Mouse (Mus musculus): ENCODE measurements at regions not wholly inside any gene's neighbourhood (a gene's known extent, or its start where the extent isn't known, plus 50 kb on each side); places are given as distances from the start of the nearest gene placed in this dataset.

DNA sequence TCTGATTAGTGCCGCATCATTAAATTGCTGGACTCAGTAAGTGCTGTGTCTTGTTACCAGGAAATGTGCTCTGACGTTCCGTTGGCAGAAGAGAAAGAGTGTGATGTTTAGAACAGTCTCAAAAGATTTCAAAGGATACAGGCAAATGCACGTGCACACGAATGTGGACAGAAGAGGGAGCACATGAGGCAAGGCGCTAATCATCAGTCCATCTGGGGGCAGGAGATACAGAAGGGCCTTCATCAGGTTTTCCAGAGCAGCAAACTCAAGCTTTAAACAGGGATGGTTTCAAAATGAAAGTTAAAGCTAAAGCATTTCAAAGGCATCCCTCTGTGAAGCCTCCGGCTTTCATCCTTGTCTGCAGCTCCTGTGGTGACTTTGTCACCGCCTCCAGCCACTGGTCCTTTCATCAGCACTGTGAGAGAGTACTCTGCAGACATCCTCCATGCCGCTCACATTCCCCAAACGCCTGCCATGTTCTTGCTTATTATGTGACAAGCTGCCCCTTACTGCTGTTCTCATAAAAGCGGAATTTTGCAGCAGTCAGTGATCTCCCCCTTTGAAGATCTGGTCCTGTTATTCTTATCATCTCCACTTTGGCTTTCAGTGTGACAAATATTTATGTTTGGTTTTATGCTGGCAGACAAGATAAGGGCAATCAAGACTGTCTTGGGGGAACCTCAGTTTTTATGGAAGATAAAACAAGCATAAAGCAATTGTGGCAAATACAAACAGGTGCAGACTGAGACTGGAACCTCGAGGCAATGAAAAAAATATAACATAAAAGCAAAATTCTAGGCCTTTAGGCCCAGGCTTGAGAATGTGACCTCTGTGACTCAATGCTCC, 111.5 kb upstream of the Tmem150c start:
- TF ChIP-seq CTCF (IDR thresholded peaks at IDR 0.05; ENCODE audit: control insufficient read depth, insufficient read depth, low read length) (no peak), POLR2A (IDR thresholded peaks at IDR 0.05; ENCODE audit: borderline replicate concordance, control insufficient read depth, low read depth, low read length) (no peak)

Measured in bone marrow, adult 2 months (tissue).